Mouse (Mus musculus) frontal cortex, postnatal 14 days (tissue): Measurements from ENCODE around the gene Ccdc74a.
A peak's percentile ranks its signal among the peaks of the same experiment; 100 is the strongest.
"Not testable (repeated sequence)": the region's sequence is repeated elsewhere in the genome, so short reads cannot be mapped to it uniquely, and the experiment has no call there.

Experiments used
- DNase-seq, 2 experiments: peaks; one replicate each; pipeline ENCODE4 v3.0.0; 2022; ENCODE audit warnings: low spot score in 2 of 2

The Ccdc74a gene

GRCm38 (mm10) chr16:17646310-17647114 lies at the start of gene Ccdc74a:
TSS of gene Ccdc74a (plus strand) at chr16:17646470.
- DNase-seq: peak; percentile 59 to 72

GRCm38 (mm10) chr16:17600944-17601562 lies 45.2 kb upstream of the Ccdc74a start:
- no peak for DNase-seq

- DNase-seq: no peak
Measured at GRCm38 (mm10) chr16:17604941-17605340, 41.3 kb upstream of the Ccdc74a start.

- DNase-seq: no peak
Measured at GRCm38 (mm10) chr16:17605684-17606083, 40.6 kb upstream of the Ccdc74a start.

- no peak for DNase-seq
Measured at GRCm38 (mm10) chr16:17611383-17611782, 34.9 kb upstream of the Ccdc74a start.

GRCm38 (mm10) chr16:17614740-17615139 lies 31.5 kb upstream of the Ccdc74a start:
- DNase-seq: not testable (repeated sequence)

- DNase-seq: no peak
Measured at GRCm38 (mm10) chr16:17616212-17616611, 30.1 kb upstream of the Ccdc74a start.

- DNase-seq: peak in 1 of 2 experiments; percentile 22
Measured at GRCm38 (mm10) chr16:17617922-17618565, 28.2 kb upstream of the Ccdc74a start.

GRCm38 (mm10) chr16:17619198-17620105 lies 26.8 kb upstream of the Ccdc74a start, which contains the start of gene Smpd4:
TSS of gene Smpd4 (plus strand) at chr16:17619354.
- DNase-seq: peak; percentile 79 to 91

GRCm38 (mm10) chr16:17621936-17622335 lies 24.3 kb upstream of the Ccdc74a start:
- DNase-seq: no peak

- no peak for DNase-seq
Measured at GRCm38 (mm10) chr16:17625488-17626268, 20.6 kb upstream of the Ccdc74a start.

GRCm38 (mm10) chr16:17626269-17626555 lies 20.1 kb upstream of the Ccdc74a start:
- no peak for DNase-seq

- no peak for DNase-seq
Measured at GRCm38 (mm10) chr16:17632580-17632979, 13.7 kb upstream of the Ccdc74a start.

- no peak for DNase-seq
Measured at GRCm38 (mm10) chr16:17633481-17634181, 12.6 kb upstream of the Ccdc74a start.

- DNase-seq: no peak
Measured at GRCm38 (mm10) chr16:17636904-17637303, 9.4 kb upstream of the Ccdc74a start.

GRCm38 (mm10) chr16:17637610-17638009 lies 8.7 kb upstream of the Ccdc74a start:
- DNase-seq: no peak

GRCm38 (mm10) chr16:17638036-17638628 lies 8.1 kb upstream of the Ccdc74a start:
- DNase-seq: no peak

- DNase-seq: no peak
Measured at GRCm38 (mm10) chr16:17639081-17639480, 7.2 kb upstream of the Ccdc74a start.

GRCm38 (mm10) chr16:17639951-17640350 lies 6.3 kb upstream of the Ccdc74a start:
- no peak for DNase-seq

- DNase-seq: no peak
Measured at GRCm38 (mm10) chr16:17640706-17641105, 5.6 kb upstream of the Ccdc74a start.
